Mouse (Mus musculus) E14TG2a.4 (cell line): ENCODE results near the gene Sox5.

Experiments used
- CTCF ChIP-seq: conservative IDR thresholded peaks from 2 replicates; pipeline ENCODE4 v1.5.1; 2014; ENCODE audit warnings: low read length
- POU5F1 ChIP-seq: IDR thresholded peaks from 2 replicates; pipeline ENCODE4 v1.6.1; 2014; ENCODE audit warnings: low read length, borderline replicate concordance

- TF ChIP-seq CTCF (no peak), POU5F1 (no peak)
Observed at GRCm38 (mm10) chr6:144256500-144256899, 525.3 kb downstream of the Sox5 start.
